Mouse (Mus musculus) olfactory bulb, adult 2 months (tissue): ENCODE results near the gene Sh3gl2.

ENCODE experiments used
- CTCF ChIP-seq: fragments of 200-500 bp; IDR thresholded peaks from 2 replicates; pipeline ENCODE4 v1.5.1; 2012; ENCODE audit warnings: low read depth, mild to moderate bottlenecking, low read length, moderate library complexity; ENCODE audit not compliant: insufficient read depth
- POLR2A ChIP-seq: fragments of 200-500 bp; IDR thresholded peaks from 2 replicates; pipeline ENCODE4 v1.6.1; 2012; ENCODE audit warnings: mild to moderate bottlenecking, low read depth, low read length, moderate library complexity; ENCODE audit not compliant: insufficient read depth

GRCm38 (mm10) chr4:85319092-85319491 lies 114.2 kb downstream of the Sh3gl2 start:
- TF ChIP-seq CTCF (no peak), POLR2A (no peak)
